Mouse (Mus musculus): ENCODE measurements around the gene Gm45234.
"Not testable (repeated sequence)": the region's sequence is repeated elsewhere in the genome, so short reads cannot be mapped to it uniquely, and the experiment has no call there.

Gm45234 gene

DNA sequence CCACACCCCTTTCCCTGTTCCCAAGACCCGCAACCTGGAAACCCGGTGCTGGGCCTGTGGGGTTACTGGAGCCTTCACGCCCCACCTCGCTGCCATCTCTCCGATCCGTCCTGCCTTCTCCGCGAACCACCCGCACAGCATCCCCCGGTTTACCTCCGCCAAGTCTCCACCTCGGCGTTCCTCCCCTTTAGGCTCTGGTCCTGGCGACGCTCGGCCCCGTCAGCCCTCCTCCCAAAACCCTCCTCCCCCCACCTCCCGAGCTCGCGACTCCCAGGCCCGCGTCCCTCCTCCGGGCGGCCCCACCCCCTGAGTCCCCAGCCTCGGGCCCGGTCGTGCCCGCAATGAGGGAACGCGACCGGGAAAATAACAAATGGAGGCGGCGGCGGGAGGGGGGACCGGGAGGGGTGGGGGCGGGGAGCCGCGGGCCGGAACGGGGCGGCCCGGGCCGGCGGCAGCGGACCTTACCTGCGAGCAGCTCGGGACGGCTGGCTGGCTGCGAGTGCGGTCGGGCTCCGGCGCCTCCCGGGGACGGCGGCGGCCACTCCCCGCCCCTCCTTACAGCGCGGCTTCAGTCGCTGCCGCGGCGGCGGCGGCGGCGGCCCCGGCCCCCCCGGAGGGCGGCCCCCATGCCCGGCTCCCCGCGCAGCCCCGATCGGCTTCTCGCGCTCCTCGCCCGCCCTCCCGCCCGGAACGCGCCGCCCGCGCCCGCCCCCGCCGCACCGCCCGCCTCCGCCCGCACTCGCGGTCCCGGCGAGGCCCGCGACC is at the start of gene Gm45234, which contains the start of gene Atn1:
TSS of gene Gm45234 (minus strand) at position 191 of the 765 bp plus-strand sequence.
TSS of gene Atn1 (minus strand) at position 694 of the 765 bp plus-strand sequence.
- peak; percentile 89 for DNase-seq (ENCODE audit: low read depth, low spot score)

DNA sequence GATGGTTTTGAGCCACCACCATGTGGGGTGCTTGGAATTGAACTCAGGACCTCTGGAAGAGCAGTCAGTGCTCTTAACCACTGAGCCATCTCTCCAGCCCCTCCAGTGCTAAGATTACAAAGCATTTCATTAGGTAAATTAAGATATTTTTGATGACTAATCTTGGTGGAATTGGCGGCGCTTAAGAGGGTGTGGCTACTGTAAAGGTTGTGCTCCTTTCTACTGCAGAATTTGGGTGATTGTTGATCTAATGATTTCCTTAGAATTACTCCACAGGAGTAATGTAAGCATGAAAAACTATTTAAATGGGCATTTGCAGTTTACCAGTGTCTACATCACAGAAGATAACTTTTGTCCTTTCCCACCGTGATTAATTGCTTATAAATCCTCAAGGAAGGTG is 48.5 kb upstream of the Gm45234 start:
- no peak for DNase-seq (ENCODE audit: low read depth, low spot score)

DNA sequence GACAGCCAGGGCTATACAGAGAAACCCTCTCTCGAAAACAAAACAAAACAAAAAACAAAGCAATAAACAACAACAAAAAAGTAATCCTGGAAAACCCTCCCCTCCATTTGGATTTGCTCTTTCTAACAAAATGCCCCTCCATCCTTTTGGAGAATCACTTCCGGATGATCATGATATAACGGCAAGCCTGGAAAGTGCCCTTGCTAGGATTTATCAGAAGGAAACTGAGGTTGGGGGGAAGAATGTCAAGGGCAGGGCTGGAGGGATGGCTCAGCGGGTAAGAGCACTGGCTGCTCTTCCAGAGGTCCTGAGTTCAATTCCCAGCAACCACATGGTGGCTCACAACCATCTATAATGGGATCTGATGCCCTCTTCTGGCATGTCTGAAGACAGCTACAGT is 47.9 kb upstream of the Gm45234 start:
- not testable (repeated sequence) for DNase-seq (ENCODE audit: low read depth, low spot score)

DNA sequence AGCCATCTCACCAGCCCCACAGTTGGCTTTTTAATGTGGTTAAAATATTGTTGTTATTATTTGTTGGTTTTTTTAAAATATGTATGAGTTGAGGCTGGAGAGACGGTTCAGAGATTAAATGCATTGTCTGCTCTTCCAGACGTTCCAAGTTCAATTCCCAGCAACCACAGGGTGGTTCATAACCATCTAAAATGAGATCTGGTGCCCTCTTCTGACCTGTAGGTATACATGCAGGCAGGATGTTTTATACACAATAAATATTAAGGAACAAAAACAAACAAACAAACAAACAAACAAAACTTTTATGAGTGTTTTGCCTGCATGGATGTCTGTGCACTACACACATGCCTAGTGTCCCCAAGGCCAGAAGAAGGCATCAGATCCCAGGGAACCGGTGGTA is 47.2 kb upstream of the Gm45234 start:
- no peak for DNase-seq (ENCODE audit: low read depth, low spot score)

DNA sequence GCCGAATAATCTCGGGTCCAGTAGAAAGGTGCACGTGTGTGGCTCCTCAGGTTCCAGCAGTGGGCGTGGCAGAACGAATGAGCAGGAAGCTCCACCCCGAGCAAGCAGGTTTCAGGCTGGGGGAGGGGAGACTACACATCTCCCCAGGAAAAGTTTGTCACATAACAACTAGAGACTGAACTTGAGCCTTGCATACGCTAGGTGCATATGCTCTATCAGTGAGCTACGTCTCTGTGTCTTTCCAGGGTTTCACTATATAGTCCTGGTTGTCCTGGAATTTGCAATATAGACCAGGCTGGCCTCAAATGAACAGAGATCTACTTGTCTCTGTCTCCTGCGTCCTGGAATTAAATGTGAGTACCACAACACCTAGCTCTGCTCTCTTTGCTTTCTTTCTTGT is 46.6 kb upstream of the Gm45234 start:
- DNase-seq (ENCODE audit: low read depth, low spot score), result not testable (repeated sequence)

DNA sequence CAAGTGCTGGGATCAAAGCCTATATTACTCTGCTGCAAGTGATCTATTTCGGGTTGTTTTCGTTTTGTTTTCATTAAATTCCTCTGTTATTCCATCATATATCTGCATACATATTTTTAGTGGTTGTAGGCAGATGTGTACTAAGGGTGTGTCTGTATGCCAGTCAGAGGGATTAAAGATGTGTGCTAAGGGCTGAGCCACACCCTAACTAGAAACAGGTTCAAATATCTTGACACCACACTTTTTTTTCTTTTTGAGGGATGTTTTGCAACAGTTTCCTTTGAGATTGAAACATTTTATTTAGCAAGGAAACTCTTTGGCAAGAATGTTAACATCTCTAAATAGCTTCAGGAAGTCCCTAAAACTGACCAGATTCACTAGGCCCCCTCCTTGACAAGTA is 40.4 kb upstream of the Gm45234 start:
- DNase-seq (ENCODE audit: low read depth, low spot score), result no peak

DNA sequence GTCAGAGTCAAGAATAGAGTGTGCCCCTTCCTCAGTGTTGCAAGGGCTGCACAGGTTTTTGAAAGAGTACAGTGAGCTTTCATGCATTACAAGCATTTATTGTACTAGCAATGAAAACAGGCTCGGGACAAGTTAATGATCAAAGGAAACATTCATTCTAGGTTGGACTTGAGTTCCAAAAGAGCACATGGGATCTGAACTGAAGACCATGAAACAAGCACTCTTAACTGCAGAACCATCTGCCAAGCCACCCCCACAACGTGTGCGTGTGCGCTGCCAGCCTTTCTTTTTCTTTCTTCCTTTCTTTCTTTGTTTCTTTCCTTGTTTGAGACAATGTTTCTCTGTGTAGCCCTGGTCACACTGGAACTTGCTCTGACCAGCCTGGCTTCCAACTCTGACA is 40.0 kb upstream of the Gm45234 start:
- DNase-seq (ENCODE audit: low read depth, low spot score), result no peak

DNA sequence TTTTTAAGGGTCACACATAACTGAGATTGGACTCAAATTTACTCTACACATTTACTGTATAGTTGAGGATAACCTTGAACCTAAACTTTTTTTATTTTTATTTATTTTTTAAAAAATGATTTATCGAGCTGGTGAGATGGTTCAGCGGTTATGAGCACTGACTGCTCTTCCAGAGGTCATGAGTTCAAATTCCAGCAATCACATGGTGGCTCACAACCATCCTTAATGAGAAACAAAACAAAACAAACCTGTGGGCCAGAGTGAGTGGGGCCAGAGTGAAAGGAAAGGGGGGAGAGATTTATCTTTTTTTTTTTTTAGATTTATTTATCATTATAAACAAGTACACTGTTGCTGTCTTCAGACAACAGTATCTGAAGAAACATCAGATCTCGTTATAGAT is 36.1 kb upstream of the Gm45234 start:
- no peak for DNase-seq (ENCODE audit: low read depth, low spot score)

DNA sequence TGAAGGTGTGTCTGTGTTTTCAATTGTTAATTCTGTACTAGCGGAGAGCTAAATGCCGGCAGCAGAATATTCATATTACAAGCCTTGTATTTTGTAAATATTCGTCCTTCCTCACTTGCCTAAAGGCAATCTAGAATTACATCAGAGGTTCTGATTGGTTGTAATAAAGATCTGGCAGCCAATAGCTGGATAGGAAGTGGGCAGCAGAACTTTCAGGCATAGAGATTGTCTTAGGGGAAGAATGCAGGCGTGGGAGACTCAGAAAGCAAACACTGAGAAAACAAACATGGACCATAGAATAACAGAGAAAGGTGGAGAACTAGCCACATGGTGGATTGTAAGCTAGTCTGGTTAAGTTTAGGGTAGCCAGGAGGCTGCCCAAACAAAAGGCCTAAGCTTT is 34.3 kb upstream of the Gm45234 start:
- peak; percentile 33 for DNase-seq (ENCODE audit: low read depth, low spot score)

DNA sequence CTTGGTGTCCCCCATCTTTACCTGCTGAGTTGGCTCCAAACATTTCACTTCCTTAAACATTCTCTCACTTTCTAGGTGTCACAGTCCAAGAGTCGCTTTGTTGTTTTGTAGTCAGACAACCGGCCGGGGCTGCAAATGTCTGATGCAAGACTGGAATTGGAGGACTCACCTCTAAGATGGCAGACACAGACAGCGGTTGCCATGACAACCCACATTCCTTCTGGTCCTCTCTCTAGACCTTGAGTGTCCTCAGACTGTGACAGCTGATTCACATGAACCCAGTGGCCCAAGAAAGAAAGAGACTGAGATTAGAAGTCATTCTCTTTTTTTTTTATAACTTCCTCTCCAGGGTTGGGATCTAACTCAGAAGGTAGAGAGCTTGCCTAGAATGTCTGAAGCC is 33.7 kb upstream of the Gm45234 start:
- DNase-seq (ENCODE audit: low read depth, low spot score), result peak; percentile 54

DNA sequence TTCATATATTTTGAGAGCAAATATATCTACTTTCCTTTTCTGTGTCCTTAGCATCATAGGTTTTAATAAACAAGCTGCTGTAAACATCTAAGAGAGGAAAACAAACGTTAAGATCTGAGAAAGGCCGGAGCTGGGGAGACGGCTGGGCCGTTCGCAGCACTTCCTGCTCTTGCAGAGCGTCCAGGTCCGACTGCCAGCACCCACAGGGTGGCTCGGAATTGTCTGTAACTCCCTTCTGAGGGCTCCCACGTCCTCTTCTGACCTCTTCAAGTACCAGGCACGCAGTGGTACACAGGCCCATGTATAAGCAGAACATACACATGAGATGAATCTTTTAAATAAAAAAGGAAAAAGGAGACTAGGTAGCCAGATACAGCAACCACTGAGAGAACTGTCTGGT is 31.9 kb upstream of the Gm45234 start:
- no peak for DNase-seq (ENCODE audit: low read depth, low spot score)

DNA sequence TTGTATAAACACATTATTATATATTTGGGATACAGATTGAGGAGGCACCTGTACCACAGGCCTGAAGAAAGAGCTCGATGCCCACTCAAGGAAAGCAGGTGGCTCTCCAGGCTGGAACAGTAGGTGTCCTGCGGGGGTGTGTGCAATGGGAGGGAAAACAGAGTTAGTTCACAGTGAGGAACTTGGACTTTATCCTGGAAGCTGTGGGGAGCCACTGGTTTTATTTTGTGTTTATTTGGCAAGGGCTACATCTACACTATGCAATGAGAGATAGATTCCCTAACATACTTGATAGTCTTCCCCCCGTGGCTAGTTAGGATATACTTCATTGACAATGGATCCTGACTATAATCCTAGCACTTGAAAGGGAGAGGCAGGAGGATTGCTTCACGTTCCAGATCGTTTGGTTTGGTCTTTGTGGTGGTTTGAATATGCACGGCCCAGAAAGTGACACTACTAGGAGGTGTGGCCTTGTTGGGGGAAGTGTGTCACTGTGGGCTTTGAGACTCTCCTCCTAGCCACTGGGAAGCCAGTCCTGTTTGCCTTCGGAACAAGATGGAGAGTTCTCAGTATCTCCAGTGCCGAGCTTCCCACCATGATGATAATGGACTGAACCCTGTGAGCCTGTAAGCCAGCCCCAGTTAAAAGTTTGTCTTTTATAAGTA is 31.1 kb upstream of the Gm45234 start:
- DNase-seq (ENCODE audit: low read depth, low spot score), result peak; percentile 94

DNA sequence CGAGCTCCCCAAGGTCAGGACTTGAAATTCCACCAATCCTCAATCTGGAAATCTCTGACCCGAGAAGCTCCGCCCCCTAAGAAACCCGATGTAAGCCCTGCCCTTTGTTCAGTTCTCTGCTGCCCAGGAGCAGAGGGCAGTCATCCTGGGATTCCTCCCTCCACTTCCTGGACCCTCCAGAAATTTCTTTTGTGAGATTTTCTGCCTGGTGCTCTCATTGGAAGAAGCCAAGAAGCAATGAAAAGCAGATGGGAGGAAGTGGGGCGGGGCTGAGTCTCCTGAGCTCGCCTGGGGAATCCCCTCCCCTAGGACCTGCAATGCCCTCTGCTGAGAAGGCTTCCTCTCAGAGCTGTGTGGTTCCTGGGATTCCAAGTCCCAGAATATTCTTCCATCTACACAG is 26.6 kb upstream of the Gm45234 start:
- no peak for DNase-seq (ENCODE audit: low read depth, low spot score)

DNA sequence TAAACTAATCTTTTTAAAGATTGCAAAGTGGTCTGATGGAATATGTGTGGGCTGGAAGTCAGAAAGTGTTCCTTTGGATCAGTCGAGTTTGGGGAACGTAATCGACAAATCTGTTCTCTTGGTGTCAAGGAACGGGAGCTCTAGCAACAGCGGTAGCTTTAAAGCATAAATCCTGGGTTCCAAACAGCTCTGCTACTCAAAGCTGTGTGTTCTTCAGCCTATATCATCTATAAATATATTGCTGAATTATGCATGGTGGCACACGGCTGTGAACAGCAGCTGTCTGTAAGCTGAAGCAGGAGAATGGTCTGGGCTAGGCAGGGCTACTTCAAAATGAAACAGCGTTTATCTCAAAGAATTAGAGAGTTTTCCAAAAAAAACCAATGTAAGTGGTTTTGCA is 25.1 kb upstream of the Gm45234 start:
- DNase-seq (ENCODE audit: low read depth, low spot score), result peak; percentile 42

DNA sequence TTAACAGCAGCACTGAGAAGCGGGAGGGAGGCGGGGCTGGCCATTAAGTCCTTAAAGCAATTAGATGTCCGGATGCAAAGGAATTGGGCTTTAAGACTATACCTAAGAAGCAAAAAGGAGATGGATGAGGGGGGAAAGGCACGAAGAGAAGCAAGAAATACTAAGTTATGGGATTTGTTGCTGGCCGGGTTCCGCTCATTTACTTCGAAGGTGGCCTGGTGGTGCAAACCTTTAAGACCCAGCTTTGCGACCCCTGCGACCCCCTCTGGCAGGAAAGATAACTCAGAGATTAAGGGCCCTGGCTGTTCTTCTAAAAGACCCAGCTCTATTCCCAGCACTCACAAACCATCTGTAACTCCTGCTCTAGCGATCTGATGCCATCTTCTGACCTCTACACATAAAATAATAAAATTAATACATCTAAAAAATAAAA is 24.2 kb upstream of the Gm45234 start:
- no peak for DNase-seq (ENCODE audit: low read depth, low spot score)

DNA sequence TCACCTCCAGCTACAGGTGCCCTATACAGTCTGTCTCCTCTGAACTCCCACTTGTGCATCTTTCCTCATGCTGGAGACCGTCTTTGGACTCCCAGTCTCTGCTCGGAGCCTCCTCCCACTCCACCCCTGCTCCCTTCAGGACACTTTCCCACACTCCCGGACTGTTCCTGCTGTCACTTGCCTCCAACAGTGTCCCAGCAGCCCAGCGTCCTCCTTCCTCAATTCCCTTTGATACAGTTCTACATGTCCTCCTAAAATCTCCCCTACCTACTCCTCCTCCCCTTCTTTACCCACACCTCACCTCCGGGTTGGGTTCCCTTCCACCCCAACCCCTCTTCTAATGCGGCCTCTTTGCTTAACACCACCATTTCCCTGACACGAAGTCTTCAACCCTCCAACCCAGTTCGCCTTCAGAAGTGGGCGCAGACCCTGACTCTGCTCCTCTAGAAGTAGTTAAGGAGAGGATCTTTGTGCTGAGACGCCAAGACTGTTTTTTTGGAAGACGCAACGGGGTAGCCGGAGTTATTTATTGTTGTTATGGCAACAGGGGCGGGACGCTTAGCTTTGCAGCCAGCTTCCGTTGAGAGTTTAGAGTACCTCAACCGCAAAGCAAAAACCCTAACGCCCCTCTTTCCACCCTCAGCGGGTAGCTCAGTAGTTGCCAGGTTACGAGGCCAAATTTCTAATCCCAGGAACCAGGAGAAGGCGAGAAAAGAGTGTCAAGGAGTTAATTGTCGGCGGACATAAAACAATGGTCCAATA is 23.6 kb upstream of the Gm45234 start, which contains the start of gene Lrrc23:
TSS of gene Lrrc23 (minus strand) at position 506 of the 762 bp plus-strand sequence.
- peak; percentile 60 for DNase-seq (ENCODE audit: low read depth, low spot score)

DNA sequence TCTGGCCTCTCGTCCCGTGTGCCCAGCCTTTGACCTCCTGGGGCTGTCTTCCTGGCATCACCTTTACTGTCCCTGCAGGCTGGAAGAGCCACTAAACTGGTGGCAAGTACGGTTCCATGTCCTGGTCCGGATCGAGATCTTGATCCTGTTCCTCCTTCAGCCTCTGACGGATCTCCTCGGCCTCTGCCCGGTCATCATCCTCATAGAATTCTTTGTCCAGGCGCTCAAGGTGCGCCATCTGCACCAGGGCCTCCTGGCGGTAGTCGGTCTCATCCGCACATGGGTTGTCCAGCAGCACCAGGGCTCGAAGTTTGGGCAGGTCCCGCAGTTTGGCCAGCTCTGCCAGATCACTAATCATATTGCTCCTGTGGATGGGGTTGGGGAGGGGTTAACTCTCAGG is 14.7 kb upstream of the Gm45234 start:
- DNase-seq (ENCODE audit: low read depth, low spot score), result no peak

DNA sequence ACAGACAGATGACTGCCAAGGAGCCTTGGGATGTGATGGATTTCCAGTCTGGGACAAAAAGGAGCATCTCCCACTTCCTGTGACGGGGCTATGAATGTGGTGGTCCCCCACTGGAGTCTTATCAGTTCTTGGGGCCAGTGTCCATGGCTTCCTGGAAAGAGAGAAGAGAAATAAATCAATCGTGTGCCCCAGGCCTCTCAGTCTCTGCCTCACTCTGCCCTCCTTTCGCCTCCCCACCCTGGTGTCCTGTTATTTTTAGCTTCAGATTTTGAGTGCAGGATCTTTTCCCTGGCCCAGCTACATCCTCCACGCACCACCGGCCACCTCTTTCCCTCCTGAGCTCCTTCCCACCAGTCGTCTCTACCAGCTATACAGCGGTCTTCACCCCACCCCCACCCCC is 14.2 kb upstream of the Gm45234 start:
- peak; percentile 64 for DNase-seq (ENCODE audit: low read depth, low spot score)

DNA sequence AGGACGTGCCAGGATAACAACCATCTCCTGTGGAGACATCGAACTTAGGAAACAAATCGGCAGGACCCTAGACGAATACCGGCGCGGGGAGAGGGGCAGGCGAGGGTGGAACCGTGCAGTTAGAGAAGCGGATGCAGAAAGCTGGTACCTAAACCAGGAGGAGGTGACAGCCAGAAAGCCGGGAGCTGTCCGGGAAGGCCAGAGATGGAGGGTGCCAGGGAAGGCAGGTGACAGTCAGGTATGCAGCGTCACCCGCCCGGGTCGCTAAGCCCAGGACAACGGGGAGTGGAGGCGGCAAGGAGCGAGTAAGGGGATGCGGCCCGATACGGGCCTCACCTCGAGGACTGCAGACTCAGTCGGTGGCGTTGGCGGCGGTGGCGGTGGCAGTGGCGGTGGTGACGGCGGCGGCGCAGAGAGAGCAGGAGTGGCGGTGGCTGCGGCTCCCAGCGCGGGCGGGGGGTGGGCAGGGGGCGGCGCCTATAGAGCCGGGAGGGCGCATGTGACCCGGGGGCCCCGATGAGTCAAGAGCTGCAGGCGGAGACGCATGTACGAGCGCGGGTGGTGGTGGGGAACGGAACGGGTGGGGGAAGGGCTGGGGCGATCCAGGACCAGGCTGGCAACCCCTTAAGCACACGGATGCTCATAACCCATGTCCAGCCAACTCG is 13.4 kb upstream of the Gm45234 start, which contains the start of gene Eno2:
TSS of gene Eno2 (minus strand) at position 573 of the 665 bp plus-strand sequence.
- DNase-seq (ENCODE audit: low read depth, low spot score), result peak; percentile 95

DNA sequence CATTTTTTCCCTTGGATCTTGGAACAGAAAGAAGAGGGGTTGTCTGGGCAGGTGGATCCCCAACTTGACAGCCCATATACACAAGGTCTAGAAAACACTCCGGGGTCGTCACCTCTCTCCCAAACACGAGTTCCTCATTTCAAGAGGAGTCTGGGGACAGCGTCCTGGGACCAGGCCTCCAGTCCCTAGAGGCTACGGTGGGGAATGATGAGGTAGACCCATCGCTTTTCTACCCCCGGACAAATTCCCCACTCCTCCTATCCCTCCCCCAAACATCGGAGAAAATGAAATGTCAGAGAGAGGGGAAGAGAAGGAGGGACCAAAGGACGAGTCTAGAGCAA is 12.9 kb upstream of the Gm45234 start:
- no peak for DNase-seq (ENCODE audit: low read depth, low spot score)

DNA sequence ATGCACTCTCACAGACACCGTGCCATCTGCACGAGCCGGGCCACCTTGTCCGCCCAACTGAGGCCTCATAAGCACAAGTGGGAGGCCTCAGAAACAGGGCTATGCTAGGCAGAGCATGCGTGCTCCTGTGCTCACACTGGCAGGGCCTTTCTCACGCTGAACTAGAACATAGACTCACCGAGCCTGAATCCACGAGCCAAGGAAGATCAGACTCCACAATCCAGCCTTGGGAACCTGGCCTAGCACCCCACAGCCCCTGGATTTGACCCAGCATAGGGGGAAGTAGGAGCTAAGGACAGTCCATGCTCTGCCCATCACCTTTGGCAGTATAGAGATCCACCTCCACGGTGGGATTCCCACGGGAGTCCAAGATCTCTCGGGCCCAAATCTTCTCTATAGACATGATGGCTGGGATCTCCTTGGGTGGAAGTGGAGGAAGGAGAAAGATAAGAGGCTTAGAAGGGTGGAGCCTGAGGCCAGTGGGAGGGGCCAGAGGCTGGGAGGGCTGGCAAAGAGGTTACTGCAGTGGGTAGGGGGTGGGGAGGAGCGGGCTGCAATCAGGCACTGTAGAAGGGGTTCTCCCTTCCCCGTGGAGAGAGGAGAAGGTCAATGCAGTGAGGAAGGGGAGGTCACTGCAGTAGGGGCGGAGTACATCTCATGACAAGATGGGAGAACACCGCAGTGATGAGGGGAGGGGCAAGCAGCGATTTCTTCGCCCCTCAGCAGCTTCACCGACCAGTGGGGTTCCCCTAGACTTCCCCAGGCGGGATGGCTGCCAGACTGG is 12.3 kb upstream of the Gm45234 start:
- peak; percentile 90 for DNase-seq (ENCODE audit: low read depth, low spot score)
